Mouse (Mus musculus): ENCODE measurements around the gene Olfr1471. TPM values are rescaled to one million over a fixed set of nuclear protein-coding genes. Genes with fewer than 3 reads are reported as not detected.
"Not testable (repeated sequence)": the region's sequence is repeated elsewhere in the genome, so short reads cannot be mapped to it uniquely, and the experiment has no call there.

Gene Olfr1471
- not detected in 2 replicates for polyA plus RNA-seq (2014; fragmentation: Nextera tagmentation; extraction: Ambion mirVana)

DNA sequence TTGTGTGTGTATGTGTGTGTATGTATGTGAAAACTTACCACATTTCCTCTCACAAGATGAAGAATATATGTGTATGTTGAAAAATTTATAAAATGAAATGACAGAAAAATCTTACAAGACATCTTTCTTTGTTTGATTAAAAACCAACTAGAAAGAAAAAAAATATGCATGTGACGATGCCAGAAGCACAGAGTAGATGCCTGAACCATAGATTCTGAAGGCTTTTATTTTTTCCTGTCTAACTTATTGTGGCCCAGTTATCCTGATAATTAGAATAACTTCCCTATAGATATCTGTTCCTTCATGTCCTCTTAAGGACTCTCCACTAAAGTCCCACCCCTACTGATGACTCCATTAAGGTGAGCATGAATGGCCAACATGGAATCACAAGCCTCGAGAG is at the start of gene Olfr1471:
Olfr1471 (plus strand) TSS at position 301 of the 400 bp plus-strand sequence.
- H3K27me3 ChIP-seq (ENCODE audit: control insufficient read depth, insufficient read depth, low read length); H3K9ac ChIP-seq (ENCODE audit: low read length); H3K4me1 ChIP-seq (ENCODE audit: control insufficient read depth in 2 of 2, insufficient read depth in 2 of 2, low read length in 2 of 2); H3K9me3 ChIP-seq (ENCODE audit: control insufficient read depth, low read length); H3K4me3 ChIP-seq (ENCODE audit: control insufficient read depth in 1 of 2, insufficient read depth in 1 of 2, low read depth in 1 of 2, low read length in 2 of 2); ATAC-seq (ENCODE audit: insufficient number of reproducible peaks, insufficient read depth, low FRiP score, low read depth); H3K36me3 ChIP-seq (ENCODE audit: control insufficient read depth, insufficient read depth, low read length); H3K4me2 ChIP-seq (ENCODE audit: low read length); H3K27ac ChIP-seq (replicated peaks in 1 of 2; ENCODE audit: control insufficient read depth in 1 of 2, insufficient read depth in 1 of 2, low read depth in 2 of 2, low read length in 2 of 2): not testable (repeated sequence)
- WGBS, result 56% methylated on average over 2 of the region's 2 CpGs

DNA sequence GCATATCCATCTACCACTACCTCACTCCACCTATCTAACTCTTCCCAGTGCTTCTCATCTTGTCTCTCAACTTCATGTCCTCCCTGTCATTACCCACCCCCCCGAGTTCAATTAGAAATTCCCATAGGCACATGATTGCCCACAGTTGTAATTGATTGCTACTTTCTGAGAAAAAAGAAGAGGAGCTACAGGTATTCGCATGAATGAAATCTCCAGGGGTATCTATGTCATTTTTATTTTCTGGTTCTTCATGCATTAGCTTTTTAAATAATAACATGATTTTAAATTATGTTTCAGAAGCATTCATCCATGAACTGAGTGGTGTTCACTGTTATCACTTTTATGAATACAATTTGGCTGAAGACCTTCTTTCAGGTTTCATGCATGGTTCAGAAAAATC is 35.7 kb upstream of the Olfr1471 start, which contains the start of gene Olfr1469:
Olfr1469 (plus strand) TSS at position 301 of the 400 bp plus-strand sequence.
- H3K9ac ChIP-seq (ENCODE audit: low read length), result no peak within 1 kb of the TSS
- H3K27me3 ChIP-seq (ENCODE audit: control insufficient read depth, insufficient read depth, low read length), result no peaks in the 10 kb centered on the region
- H3K36me3 ChIP-seq (ENCODE audit: control insufficient read depth, insufficient read depth, low read length), result no peaks in the 10 kb centered on the region
- no peak within 1 kb of the TSS for H3K4me3 ChIP-seq (ENCODE audit: control insufficient read depth in 1 of 2, insufficient read depth in 1 of 2, low read depth in 1 of 2, low read length in 2 of 2)
- 0 out of 2 replicates have a peak, but pooled peaks cover 4% of the 10 kb centered on the region for H3K9me3 ChIP-seq (ENCODE audit: control insufficient read depth, low read length)
- H3K4me2 ChIP-seq (ENCODE audit: low read length), result no peak within 1 kb of the TSS
- no peaks in the 10 kb centered on the region for H3K4me1 ChIP-seq (ENCODE audit: control insufficient read depth in 2 of 2, insufficient read depth in 2 of 2, low read length in 2 of 2)
- no peak for ATAC-seq (ENCODE audit: insufficient number of reproducible peaks, insufficient read depth, low FRiP score, low read depth)
- WGBS, result 55% methylated on average over 2 of the region's 2 CpGs
- no peak within 1 kb of the TSS for H3K27ac ChIP-seq (replicated peaks in 1 of 2; ENCODE audit: control insufficient read depth in 1 of 2, insufficient read depth in 1 of 2, low read depth in 2 of 2, low read length in 2 of 2)

DNA sequence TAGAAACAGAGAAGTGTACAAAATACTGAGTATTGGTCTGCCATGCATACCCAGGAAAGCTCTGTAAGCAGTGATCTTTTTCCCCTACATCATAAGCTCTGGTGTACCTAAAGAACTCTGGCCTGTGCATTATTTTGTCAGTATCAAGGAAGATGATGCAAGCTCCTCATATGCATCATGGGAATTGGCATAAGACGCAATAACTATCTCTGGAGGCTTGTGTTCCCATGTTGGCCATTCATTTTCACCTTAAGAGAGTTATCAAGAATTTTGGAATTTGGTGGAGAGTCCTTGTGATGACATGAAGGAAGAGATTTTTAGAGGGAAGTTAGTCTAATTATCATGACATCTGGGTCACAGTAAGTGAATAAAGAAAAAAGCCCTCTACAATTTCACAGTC is 12.8 kb downstream of the Olfr1471 start, which contains the start of gene Olfr1472:
Olfr1472 (minus strand) TSS at position 101 of the 400 bp plus-strand sequence.
- Histone ChIP-seq H3K27me3 (ENCODE audit: control insufficient read depth, insufficient read depth, low read length) (no peaks in the 10 kb centered on the region), H3K4me2 (ENCODE audit: low read length) (no peak within 1 kb of the TSS), H3K36me3 (ENCODE audit: control insufficient read depth, insufficient read depth, low read length) (no peaks in the 10 kb centered on the region), H3K9ac (ENCODE audit: low read length) (no peak within 1 kb of the TSS), H3K27ac (replicated peaks in 1 of 2; ENCODE audit: control insufficient read depth in 1 of 2, insufficient read depth in 1 of 2, low read depth in 2 of 2, low read length in 2 of 2) (no peak within 1 kb of the TSS), H3K4me1 (ENCODE audit: control insufficient read depth in 2 of 2, insufficient read depth in 2 of 2, low read length in 2 of 2) (no peaks in the 10 kb centered on the region), H3K4me3 (ENCODE audit: control insufficient read depth in 1 of 2, insufficient read depth in 1 of 2, low read depth in 1 of 2, low read length in 2 of 2) (no peak within 1 kb of the TSS), H3K9me3 (ENCODE audit: control insufficient read depth, low read length) (peaks cover 8% of the 10 kb centered on the region; the same call in 1 of the 2 replicates)
- 61% methylated on average over 1 of the region's 1 CpGs for WGBS
- no peak for ATAC-seq (ENCODE audit: insufficient number of reproducible peaks, insufficient read depth, low FRiP score, low read depth)

DNA sequence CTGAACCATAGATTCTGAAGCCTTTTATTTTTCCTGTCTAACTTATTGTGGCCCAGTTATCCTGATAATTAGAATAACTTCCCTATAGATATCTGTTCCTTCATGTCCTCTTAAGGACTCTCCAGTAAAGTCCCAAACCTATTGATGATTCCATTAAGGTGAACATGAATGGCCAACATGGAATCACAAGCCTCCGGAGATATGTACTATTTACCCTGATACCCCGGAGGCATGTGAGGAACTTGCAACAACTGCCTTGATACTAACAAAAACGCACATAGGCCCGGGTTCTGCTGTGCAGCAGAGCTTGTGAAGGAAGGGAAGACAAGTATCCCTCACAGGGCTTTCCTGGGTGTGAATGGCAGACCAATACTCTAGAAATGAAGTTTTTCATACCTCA is 26.1 kb downstream of the Olfr1471 start, which contains the start of gene Olfr1474:
Olfr1474 (plus strand) TSS at position 301 of the 400 bp plus-strand sequence.
- not testable (repeated sequence) for H3K9ac ChIP-seq (ENCODE audit: low read length); H3K4me3 ChIP-seq (ENCODE audit: control insufficient read depth in 1 of 2, insufficient read depth in 1 of 2, low read depth in 1 of 2, low read length in 2 of 2); ATAC-seq (ENCODE audit: insufficient number of reproducible peaks, insufficient read depth, low FRiP score, low read depth); H3K36me3 ChIP-seq (ENCODE audit: control insufficient read depth, insufficient read depth, low read length); H3K27me3 ChIP-seq (ENCODE audit: control insufficient read depth, insufficient read depth, low read length); H3K9me3 ChIP-seq (ENCODE audit: control insufficient read depth, low read length); H3K27ac ChIP-seq (replicated peaks in 1 of 2; ENCODE audit: control insufficient read depth in 1 of 2, insufficient read depth in 1 of 2, low read depth in 2 of 2, low read length in 2 of 2); H3K4me1 ChIP-seq (ENCODE audit: control insufficient read depth in 2 of 2, insufficient read depth in 2 of 2, low read length in 2 of 2); H3K4me2 ChIP-seq (ENCODE audit: low read length)
- 66% methylated on average over 4 of the region's 4 CpGs for WGBS

DNA sequence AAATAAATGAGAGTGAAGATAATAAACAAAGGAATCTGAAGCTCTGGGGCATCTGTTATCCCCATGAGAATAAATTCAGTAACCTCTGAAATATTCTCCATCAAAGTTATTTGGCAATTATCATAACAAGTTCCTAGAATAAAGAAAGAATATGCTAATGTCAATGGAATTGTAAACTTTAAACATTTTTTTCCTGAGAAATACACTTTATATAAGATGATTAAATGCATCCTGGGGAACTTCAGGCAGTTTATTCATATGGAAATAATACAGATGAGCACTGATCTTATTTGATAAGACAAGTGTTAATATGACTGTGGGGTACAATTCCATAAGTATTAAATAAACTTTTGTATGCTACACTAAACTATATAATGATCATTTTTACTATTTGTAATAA is 36.9 kb downstream of the Olfr1471 start, which contains the start of gene Olfr1475:
Olfr1475 (minus strand) TSS at position 101 of the 400 bp plus-strand sequence.
- no peak for ATAC-seq (ENCODE audit: insufficient number of reproducible peaks, insufficient read depth, low FRiP score, low read depth)
- H3K27me3 ChIP-seq (ENCODE audit: control insufficient read depth, insufficient read depth, low read length), result no peaks in the 10 kb centered on the region
- no peak within 1 kb of the TSS for H3K27ac ChIP-seq (replicated peaks in 1 of 2; ENCODE audit: control insufficient read depth in 1 of 2, insufficient read depth in 1 of 2, low read depth in 2 of 2, low read length in 2 of 2)
- no peaks in the 10 kb centered on the region for H3K36me3 ChIP-seq (ENCODE audit: control insufficient read depth, insufficient read depth, low read length)
- no peak within 1 kb of the TSS for H3K9ac ChIP-seq (ENCODE audit: low read length)
- no peak within 1 kb of the TSS for H3K4me2 ChIP-seq (ENCODE audit: low read length)
- H3K4me1 ChIP-seq (ENCODE audit: control insufficient read depth in 2 of 2, insufficient read depth in 2 of 2, low read length in 2 of 2), result no peaks in the 10 kb centered on the region
- no peaks in the 10 kb centered on the region for H3K9me3 ChIP-seq (ENCODE audit: control insufficient read depth, low read length)
- no peak within 1 kb of the TSS for H3K4me3 ChIP-seq (ENCODE audit: control insufficient read depth in 1 of 2, insufficient read depth in 1 of 2, low read depth in 1 of 2, low read length in 2 of 2)

DNA sequence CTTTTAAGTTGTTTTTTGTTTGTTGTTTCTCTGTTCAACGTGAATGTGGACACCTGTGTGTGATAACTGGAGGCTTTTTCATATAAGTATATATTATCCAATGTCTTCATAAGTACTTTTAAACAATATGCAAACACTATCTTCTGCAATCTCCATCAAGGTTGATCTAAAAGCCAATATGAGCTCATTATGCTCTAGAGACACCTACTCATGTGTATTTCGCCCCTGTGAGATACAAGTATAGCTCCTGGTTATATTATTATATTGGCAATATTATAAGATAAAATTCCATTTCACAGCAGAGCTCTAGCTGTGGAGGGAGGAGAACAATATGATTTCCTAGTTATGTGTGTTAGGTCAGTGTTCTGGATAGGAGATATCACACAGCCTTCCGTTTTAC is 57.0 kb downstream of the Olfr1471 start, which contains the start of gene Olfr1477:
Olfr1477 (plus strand) TSS at position 301 of the 400 bp plus-strand sequence.
- no peak within 1 kb of the TSS for H3K27ac ChIP-seq (replicated peaks in 1 of 2; ENCODE audit: control insufficient read depth in 1 of 2, insufficient read depth in 1 of 2, low read depth in 2 of 2, low read length in 2 of 2)
- H3K4me2 ChIP-seq (ENCODE audit: low read length), result no peak within 1 kb of the TSS
- no peak for ATAC-seq (ENCODE audit: insufficient number of reproducible peaks, insufficient read depth, low FRiP score, low read depth)
- H3K4me1 ChIP-seq (ENCODE audit: control insufficient read depth in 2 of 2, insufficient read depth in 2 of 2, low read length in 2 of 2), result no peaks in the 10 kb centered on the region
- no peaks in the 10 kb centered on the region for H3K27me3 ChIP-seq (ENCODE audit: control insufficient read depth, insufficient read depth, low read length)
- no peak within 1 kb of the TSS for H3K9ac ChIP-seq (ENCODE audit: low read length)
- WGBS, result 57% methylated on average over 3 of the region's 3 CpGs
- no peak within 1 kb of the TSS for H3K4me3 ChIP-seq (ENCODE audit: control insufficient read depth in 1 of 2, insufficient read depth in 1 of 2, low read depth in 1 of 2, low read length in 2 of 2)
- no peaks in the 10 kb centered on the region for H3K36me3 ChIP-seq (ENCODE audit: control insufficient read depth, insufficient read depth, low read length)
- H3K9me3 ChIP-seq (ENCODE audit: control insufficient read depth, low read length), result peaks cover 11% of the 10 kb centered on the region; the same call in 1 of the 2 replicates

Other genes with a start within 250 kb of the Olfr1471 start
- gene Olfr1463, start 212.1 kb upstream of the Olfr1471 start, polyA plus RNA-seq (2014; fragmentation: Nextera tagmentation; extraction: Ambion mirVana), result not detected in 2 replicates
- gene Olfr1465, start 127.9 kb upstream of the Olfr1471 start, polyA plus RNA-seq (2014; fragmentation: Nextera tagmentation; extraction: Ambion mirVana), result not detected in 2 replicates
- gene Olfr1466, start 104.5 kb upstream of the Olfr1471 start, polyA plus RNA-seq (2014; fragmentation: Nextera tagmentation; extraction: Ambion mirVana), result not detected in 2 replicates
- gene Olfr1467, start 81.2 kb upstream of the Olfr1471 start, polyA plus RNA-seq (2014; fragmentation: Nextera tagmentation; extraction: Ambion mirVana), result not detected in 2 replicates
- not detected in 2 replicates for gene Olfr1469, start 35.6 kb upstream of the Olfr1471 start, polyA plus RNA-seq (2014; fragmentation: Nextera tagmentation; extraction: Ambion mirVana)
- gene Olfr1472, start 12.7 kb downstream of the Olfr1471 start, polyA plus RNA-seq (2014; fragmentation: Nextera tagmentation; extraction: Ambion mirVana), result not detected in 2 replicates
- not detected in 2 replicates for gene Olfr1474, start 26.2 kb downstream of the Olfr1471 start, polyA plus RNA-seq (2014; fragmentation: Nextera tagmentation; extraction: Ambion mirVana)
- gene Olfr1475, start 36.8 kb downstream of the Olfr1471 start, polyA plus RNA-seq (2014; fragmentation: Nextera tagmentation; extraction: Ambion mirVana), result not detected in 2 replicates
- gene Olfr1477, start 57.1 kb downstream of the Olfr1471 start, polyA plus RNA-seq (2014; fragmentation: Nextera tagmentation; extraction: Ambion mirVana), result not detected in 2 replicates
- not detected in 2 replicates for gene Olfr1480, start 84.5 kb downstream of the Olfr1471 start, polyA plus RNA-seq (2014; fragmentation: Nextera tagmentation; extraction: Ambion mirVana)
- not detected in 2 replicates for gene Olfr1484, start 140.1 kb downstream of the Olfr1471 start, polyA plus RNA-seq (2014; fragmentation: Nextera tagmentation; extraction: Ambion mirVana)
- not detected in 2 replicates for gene Olfr1487, start 174.0 kb downstream of the Olfr1471 start, polyA plus RNA-seq (2014; fragmentation: Nextera tagmentation; extraction: Ambion mirVana)
- gene Olfr1489, start 188.2 kb downstream of the Olfr1471 start, polyA plus RNA-seq (2014; fragmentation: Nextera tagmentation; extraction: Ambion mirVana), result not detected in 2 replicates
- gene Olfr1490, start 207.7 kb downstream of the Olfr1471 start, polyA plus RNA-seq (2014; fragmentation: Nextera tagmentation; extraction: Ambion mirVana), result not detected in 2 replicates

Measured in heart, embryonic 14.5 days (tissue).